Mouse (Mus musculus) forebrain, embryonic 14.5 days (tissue): ENCODE measurements at regions not wholly inside any gene's neighbourhood (a gene's known extent, or its start where the extent isn't known, plus 50 kb on each side); places are given as distances from the start of the nearest gene placed in this dataset.

Experiments used
- ATAC-seq: fragments of 200-750 bp; cut with Nextera tagmentation; 2 replicates; pipeline ENCODE4 v1.8.0; 2017; ENCODE audit warnings: mild to moderate bottlenecking, moderate library complexity
- DNase-seq: peaks from one replicate; pipeline ENCODE4 v3.0.0-alpha.2; 2015; ENCODE audit warnings: low spot score
- H3K27ac ChIP-seq: fragments of 300-500 bp; sonication (generic); 2 replicates; pipeline ENCODE4 v1.5.1; 2014; ENCODE audit warnings: low read depth, mild to moderate bottlenecking, control low read depth, low read length, moderate library complexity
- H3K27me3 ChIP-seq: fragments of 300-500 bp; sonication (generic); replicated peaks from 2 replicates; pipeline ENCODE4 v1.6.1; 2014; ENCODE audit warnings: low read length, control low read depth, mixed read lengths; ENCODE audit not compliant: control insufficient read depth, insufficient read depth
- H3K36me3 ChIP-seq: fragments of 300-500 bp; sonication (generic); 2 replicates; pipeline ENCODE4 v1.6.1; 2014; ENCODE audit warnings: low read length, control low read depth; ENCODE audit not compliant: control insufficient read depth, insufficient read depth
- H3K4me1 ChIP-seq: fragments of 300-500 bp; sonication (generic); 2 replicates; pipeline ENCODE4 v1.6.1; 2014; ENCODE audit warnings: antibody characterized with exemption, low read length, control low read depth; ENCODE audit not compliant: control insufficient read depth, insufficient read depth
- H3K4me2 ChIP-seq: fragments of 300-500 bp; sonication (generic); 2 replicates; pipeline ENCODE4 v1.6.1; 2014; ENCODE audit warnings: mild to moderate bottlenecking, control low read depth, low read length
- H3K4me3 ChIP-seq: fragments of 300-500 bp; sonication (generic); 2 replicates; pipeline ENCODE4 v1.5.1; 2014; ENCODE audit warnings: low read depth, low read length, control low read depth
- H3K9ac ChIP-seq: fragments of 300-500 bp; sonication (generic); 2 replicates; pipeline ENCODE4 v1.6.1; 2014; ENCODE audit warnings: mild to moderate bottlenecking, low read length, control low read depth, moderate library complexity
- H3K9me3 ChIP-seq: fragments of 300-500 bp; sonication (generic); replicated peaks from 2 replicates; pipeline ENCODE4 v1.6.1; 2016; ENCODE audit warnings: low read length, control low read depth, mixed read lengths; ENCODE audit not compliant: control insufficient read depth
- WGBS: fragments of 180-500 bp; shearing (Covaris S2); extraction: QIAGEN DNeasy Blood & Tissue Kit; methylation state at CpG from one replicate; pipeline ENCODE4 v1.1.7; 2014; 5-methylcytosine and 5-hydroxymethylcytosine counted together

DNA sequence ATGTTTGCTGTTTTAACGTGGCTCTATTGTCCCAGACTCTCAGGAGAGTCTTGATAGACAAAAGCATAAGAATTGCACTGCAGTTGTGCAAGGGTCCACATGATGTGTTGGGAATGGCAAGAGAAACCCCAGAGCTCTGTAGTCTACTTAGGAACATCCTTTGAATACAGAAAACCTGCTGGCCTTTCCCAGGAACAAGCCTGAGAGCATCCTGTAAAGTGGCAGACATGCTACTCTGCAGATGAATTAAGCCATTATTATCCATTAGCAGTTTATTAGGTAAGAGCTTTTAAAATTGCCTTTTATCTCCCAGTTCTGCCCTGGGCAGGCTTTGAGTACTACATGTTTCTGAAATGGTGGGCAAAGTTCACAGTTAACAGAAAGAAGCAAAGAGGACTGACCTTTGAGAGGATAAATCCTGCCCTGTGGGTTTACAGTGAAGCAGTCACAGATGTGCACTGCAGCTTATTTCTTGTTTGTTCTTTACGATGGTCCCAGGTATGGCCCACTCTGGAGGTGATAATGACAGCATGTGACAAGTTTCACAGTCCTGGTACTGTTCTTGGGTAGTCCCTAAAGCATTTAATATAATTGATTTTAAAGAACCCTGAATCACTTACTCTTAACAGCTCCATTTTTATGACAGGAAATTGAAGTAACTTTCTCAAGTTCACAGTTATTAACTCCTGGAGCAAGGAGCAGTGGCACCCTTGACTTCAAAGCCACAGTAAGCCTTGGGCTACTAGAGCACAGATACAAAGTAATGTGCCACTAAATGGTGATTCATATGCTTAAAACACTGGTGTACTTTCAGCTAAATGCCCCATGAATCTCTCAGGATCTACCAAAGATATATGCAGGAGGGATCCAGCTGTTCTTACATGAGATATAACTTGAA lies 386.6 kb upstream of the Slc5a7 start:
- Histone ChIP-seq H3K4me2 (no peak overlapping the region), H3K4me3 (no peak overlapping the region), H3K27ac (no peak overlapping the region), H3K9ac (no peak overlapping the region), H3K27me3 (no peaks in the 10 kb centered on the region), H3K36me3 (no peaks in the 10 kb centered on the region), H3K4me1 (no peaks in the 10 kb centered on the region), H3K9me3 (no peaks in the 10 kb centered on the region)
- WGBS: 71% methylated on average over 2 of the region's 2 CpGs
- no peak for ATAC-seq
- DNase-seq: no peak

DNA sequence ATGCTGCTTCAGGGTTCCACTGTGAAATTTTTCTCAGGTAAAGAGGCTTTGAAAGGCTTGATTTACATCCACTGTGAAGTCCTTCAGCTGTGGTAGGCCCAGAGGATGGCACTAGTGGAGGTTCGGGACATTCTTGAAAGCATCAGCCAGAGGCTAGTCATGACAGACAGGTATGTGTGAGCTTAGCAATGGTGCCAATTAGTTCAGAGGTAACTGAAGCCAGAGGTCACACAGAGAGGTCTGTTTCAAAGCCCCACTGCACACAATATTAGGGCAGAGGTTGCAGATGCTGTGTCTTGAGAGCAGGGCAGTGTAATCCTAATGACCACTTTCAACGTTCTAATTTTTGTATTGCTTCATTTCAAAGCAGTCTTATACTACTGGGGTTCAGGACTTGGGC lies 379.3 kb upstream of the Slc5a7 start:
- no peak for ATAC-seq
- Histone ChIP-seq H3K4me1 (no peaks in the 10 kb centered on the region), H3K27me3 (no peaks in the 10 kb centered on the region), H3K9ac (no peak overlapping the region), H3K4me2 (no peak overlapping the region), H3K27ac (no peak overlapping the region), H3K36me3 (no peaks in the 10 kb centered on the region), H3K9me3 (no peaks in the 10 kb centered on the region), H3K4me3 (no peak overlapping the region)
- DNase-seq: no peak
- 54% methylated on average over 2 of the region's 2 CpGs for WGBS

GRCm38 (mm10) chr17:54669499-54669898 lies 370.7 kb upstream of the Slc5a7 start:
- no peaks in the 10 kb centered on the region for H3K9me3 ChIP-seq
- no peak overlapping the region for H3K4me2 ChIP-seq
- no peak for DNase-seq
- H3K27me3 ChIP-seq: no peaks in the 10 kb centered on the region
- no peaks in the 10 kb centered on the region for H3K36me3 ChIP-seq
- no peak for ATAC-seq
- 88% methylated on average over 2 of the region's 2 CpGs for WGBS
- no peak overlapping the region for H3K9ac ChIP-seq
- H3K4me3 ChIP-seq: no peak overlapping the region
- no peak overlapping the region for H3K27ac ChIP-seq
- H3K4me1 ChIP-seq: no peaks in the 10 kb centered on the region

GRCm38 (mm10) chr17:54662558-54663245 lies 363.9 kb upstream of the Slc5a7 start:
- Histone ChIP-seq H3K9me3 (no peaks in the 10 kb centered on the region), H3K4me1 (no peaks in the 10 kb centered on the region), H3K4me3 (no peak overlapping the region), H3K9ac (no peak overlapping the region), H3K27ac (no peak overlapping the region), H3K36me3 (no peaks in the 10 kb centered on the region), H3K4me2 (no peak overlapping the region), H3K27me3 (no peaks in the 10 kb centered on the region)
- peak; percentile 46 for DNase-seq
- no peak for ATAC-seq
- WGBS: 72% methylated on average over 2 of the region's 2 CpGs

DNA sequence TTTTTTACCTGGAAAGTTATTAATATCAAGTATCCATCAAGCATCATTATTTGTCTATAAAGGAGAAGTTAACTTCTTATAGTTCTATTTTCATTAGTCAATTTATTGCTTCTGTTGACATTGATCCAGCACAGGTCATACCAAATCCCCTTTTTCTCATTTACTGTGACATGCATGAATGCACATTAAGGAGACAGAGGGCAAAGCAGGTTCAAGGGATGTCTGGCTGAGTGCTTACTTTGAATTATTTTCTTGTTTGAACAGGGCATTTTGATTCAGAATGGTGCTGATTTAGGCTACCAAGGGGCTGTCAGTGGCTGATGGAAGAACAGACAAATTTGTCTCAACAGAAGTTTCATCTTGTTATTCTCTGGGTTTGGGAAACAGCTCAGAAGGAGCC lies 357.7 kb upstream of the Slc5a7 start:
- Histone ChIP-seq H3K4me1 (no peaks in the 10 kb centered on the region), H3K4me2 (no peak overlapping the region), H3K9ac (no peak overlapping the region), H3K36me3 (no peaks in the 10 kb centered on the region), H3K27ac (no peak overlapping the region), H3K27me3 (no peaks in the 10 kb centered on the region), H3K9me3 (no peaks in the 10 kb centered on the region), H3K4me3 (no peak overlapping the region)
- DNase-seq (no peak), ATAC-seq (no peak)
